Mouse (Mus musculus) intestine, embryonic 16.5 days (tissue): ENCODE measurements around the gene Vmn2r45. TPM values are rescaled to one million over a fixed set of nuclear protein-coding genes. Genes with fewer than 3 reads are reported as not detected.
"Not testable (repeated sequence)": the region's sequence is repeated elsewhere in the genome, so short reads cannot be mapped to it uniquely, and the experiment has no call there.

ENCODE experiments used
- ATAC-seq: fragments of 200-750 bp; cut with Nextera tagmentation; 2 replicates; pipeline ENCODE4 v1.8.0; 2017; ENCODE audit warnings: moderate TSS enrichment, moderate library complexity
- H3K27ac ChIP-seq: fragments of 300-500 bp; sonication (generic); 2 replicates; pipeline ENCODE4 v1.5.1; 2014; ENCODE audit warnings: mild to moderate bottlenecking, low read length
- H3K27me3 ChIP-seq: fragments of 300-500 bp; sonication (generic); replicated peaks from 2 replicates; pipeline ENCODE4 v1.6.1; 2014; ENCODE audit warnings: low read length, control low read depth, mixed read lengths; ENCODE audit not compliant: control insufficient read depth, insufficient read depth
- H3K36me3 ChIP-seq: fragments of 300-500 bp; sonication (generic); 2 replicates; pipeline ENCODE4 v1.6.1; 2014; ENCODE audit warnings: low read length, control low read depth; ENCODE audit not compliant: control insufficient read depth, insufficient read depth
- H3K4me1 ChIP-seq: fragments of 300-500 bp; sonication (generic); 2 replicates; pipeline ENCODE4 v1.6.1; 2014; ENCODE audit warnings: low read length, control low read depth, mixed read lengths; ENCODE audit not compliant: control insufficient read depth, insufficient read depth
- H3K4me2 ChIP-seq: fragments of 300-500 bp; sonication (generic); 2 replicates; pipeline ENCODE4 v1.6.1; 2014; ENCODE audit warnings: low read depth, low read length, control low read depth
- H3K4me3 ChIP-seq: fragments of 300-500 bp; sonication (generic); 2 replicates; pipeline ENCODE4 v1.5.1; 2014; ENCODE audit warnings: mild to moderate bottlenecking, low read length
- H3K9ac ChIP-seq: fragments of 300-500 bp; sonication (generic); 2 replicates; pipeline ENCODE4 v1.6.1; 2014; ENCODE audit warnings: low read depth, low read length
- H3K9me3 ChIP-seq: fragments of 300-500 bp; sonication (generic); 2 replicates; pipeline ENCODE4 v1.6.1; 2016; ENCODE audit warnings: low read length, control low read depth; ENCODE audit not compliant: control insufficient read depth
- WGBS: fragments of 180-500 bp; shearing (Covaris S2); extraction: QIAGEN DNeasy Blood & Tissue Kit; methylation state at CpG from one replicate; pipeline ENCODE4 v1.1.7; 2014; 5-methylcytosine and 5-hydroxymethylcytosine counted together
- polyA plus RNA-seq: library from polyadenylated mRNA; unstranded; fragments of >200 nt; fragmentation: Nextera tagmentation; extraction: Ambion mirVana; gene quantifications from 2 replicates; pipeline ENCODE4 v1.2.1, GENCODE M21; 2015

The Vmn2r45 gene
- not detected in 2 replicates for polyA plus RNA-seq

DNA sequence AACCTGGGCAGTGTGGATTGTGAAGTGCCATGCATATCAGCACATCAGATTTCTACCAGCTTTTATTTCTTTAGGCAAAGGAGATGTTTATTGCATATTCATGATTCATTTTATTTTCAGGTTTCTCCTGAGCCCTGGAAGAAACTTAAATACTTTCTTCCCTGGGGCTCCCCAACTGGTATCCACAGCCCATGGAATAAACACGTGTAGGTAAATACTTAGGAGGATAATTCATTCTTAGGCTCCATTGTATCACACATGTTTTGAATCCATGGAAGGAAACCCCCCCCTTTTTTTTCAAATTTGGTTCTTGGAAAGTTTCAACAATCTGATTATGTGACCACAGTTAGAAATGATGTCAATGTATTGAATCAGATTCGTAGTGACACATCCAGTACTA, at the start of gene Vmn2r45:
Gene Vmn2r45 (minus strand): TSS at position 101 of the 400 bp plus-strand sequence.
- not testable (repeated sequence) for H3K27me3 ChIP-seq, H3K4me2 ChIP-seq, H3K4me3 ChIP-seq, H3K27ac ChIP-seq, H3K4me1 ChIP-seq, ATAC-seq, H3K9ac ChIP-seq, H3K36me3 ChIP-seq, H3K9me3 ChIP-seq
- WGBS = 42% methylated on average over 1 of the region's 2 CpGs

Other genes starting within 250 kb of the Vmn2r45 start
- gene Vmn2r43, start 228.5 kb downstream of the Vmn2r45 start, polyA plus RNA-seq = not detected in 2 replicates
- gene Vmn2r44, start 105.7 kb downstream of the Vmn2r45 start, polyA plus RNA-seq = not detected in 2 replicates